Mouse (Mus musculus) forebrain, embryonic 10.5 days (tissue): ENCODE data around the gene Ssmem1. TPM values are rescaled to one million over a fixed set of nuclear protein-coding genes. Genes with fewer than 3 reads are reported as not detected.

Experiments
- DNase-seq: peaks from one replicate; pipeline ENCODE4 v3.0.0-alpha.2; 2017; ENCODE audit warnings: low spot score; ENCODE audit errors: extremely low spot score
- H3K27ac ChIP-seq: fragments of 300-500 bp; sonication (generic); 2 replicates; pipeline ENCODE4 v1.5.1; 2016; ENCODE audit warnings: mild to moderate bottlenecking
- H3K27me3 ChIP-seq: fragments of 300-500 bp; sonication (generic); 2 replicates; pipeline ENCODE4 v1.6.1; 2016; ENCODE audit warnings: mild to moderate bottlenecking; ENCODE audit not compliant: poor library complexity, severe bottlenecking
- H3K36me3 ChIP-seq: fragments of 300-500 bp; sonication (generic); replicated peaks from 2 replicates; pipeline ENCODE4 v1.6.1; 2016; ENCODE audit warnings: mild to moderate bottlenecking, moderate library complexity
- H3K4me1 ChIP-seq: fragments of 300-500 bp; sonication (generic); 2 replicates; pipeline ENCODE4 v1.6.1; 2016
- H3K4me3 ChIP-seq: fragments of 300-500 bp; sonication (generic); 2 replicates; pipeline ENCODE4 v1.5.1; 2016; ENCODE audit warnings: mild to moderate bottlenecking, moderate library complexity
- H3K9me3 ChIP-seq: fragments of 300-500 bp; sonication (generic); 2 replicates; pipeline ENCODE4 v1.6.1; 2016; ENCODE audit warnings: mild to moderate bottlenecking, moderate library complexity
- WGBS: fragments of 180-500 bp; shearing (Covaris S2); methylation state at CpG from one replicate; pipeline ENCODE4 v1.1.7; 2016; 5-methylcytosine and 5-hydroxymethylcytosine counted together
- polyA plus RNA-seq: library from polyadenylated mRNA; unstranded; fragments of >200 nt; fragmentation: Nextera tagmentation; extraction: Ambion mirVana; gene quantifications from 2 replicates; pipeline ENCODE4 v1.2.1, GENCODE M21; 2016

Ssmem1 gene
- polyA plus RNA-seq, 1 experiment from 2014 or later: 0.16 TPM

DNA sequence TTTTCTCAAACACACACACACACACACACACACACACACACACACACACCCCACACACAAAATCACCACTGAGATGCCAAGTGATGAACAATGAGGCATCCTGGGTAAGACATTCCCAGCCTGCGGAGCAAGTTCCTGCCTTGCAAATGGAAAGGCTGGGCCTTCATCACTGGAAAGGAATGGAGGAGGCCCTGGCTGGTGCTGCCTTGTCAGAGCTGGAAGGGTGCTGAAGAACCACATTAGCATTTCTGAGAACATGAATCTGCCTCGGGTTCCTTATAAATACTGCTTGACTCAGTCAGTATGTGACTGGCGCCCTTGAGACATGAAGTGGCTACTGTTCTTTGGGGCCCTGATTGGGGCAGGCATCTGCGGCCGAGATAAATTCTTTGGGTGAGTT lies 58.4 kb downstream of the Ssmem1 start, which contains the start of gene Cpa4:
Gene Cpa4, plus strand, starts transcription at position 301 of the 400 bp plus-strand sequence.
- peak within 1 kb of the TSS; percentile 1; the same call in 1 of the 2 replicates for H3K27ac ChIP-seq
- no peak for DNase-seq
- H3K36me3 ChIP-seq: no peaks in the 10 kb centered on the region
- H3K4me1 ChIP-seq: peaks cover 13% of the 10 kb centered on the region
- H3K4me3 ChIP-seq: no peak within 1 kb of the TSS
- WGBS: 88% methylated on average over 5 of the region's 5 CpGs
- H3K27me3 ChIP-seq: no peaks in the 10 kb centered on the region
- no peaks in the 10 kb centered on the region for H3K9me3 ChIP-seq

DNA sequence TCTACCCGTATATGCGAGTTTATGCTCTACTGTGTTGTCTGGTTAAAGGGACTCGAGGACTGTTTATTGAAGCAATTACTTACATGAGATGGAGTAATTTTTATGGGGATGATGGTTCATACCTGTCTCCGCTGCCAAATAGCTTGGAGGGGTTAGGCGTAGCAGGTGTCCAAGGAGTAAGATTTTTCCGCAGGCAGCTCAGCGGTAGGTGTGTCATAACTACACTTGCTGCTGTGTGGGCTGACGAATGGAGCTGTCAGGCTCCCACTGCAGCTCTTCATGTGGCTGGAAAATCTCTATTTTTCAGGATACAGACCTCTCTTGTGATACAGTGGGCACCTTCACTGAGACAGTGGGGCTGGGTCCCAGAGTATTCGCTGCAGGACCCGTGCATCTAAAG lies 59.7 kb downstream of the Ssmem1 start:
- no peak for DNase-seq
- H3K4me1 ChIP-seq: peaks cover 24% of the 10 kb centered on the region
- H3K9me3 ChIP-seq: no peaks in the 10 kb centered on the region
- WGBS: 93% methylated on average over 10 of the region's 10 CpGs
- peak overlapping the region; percentile 2; the same call in 1 of the 2 replicates for H3K27ac ChIP-seq
- no peaks in the 10 kb centered on the region for H3K36me3 ChIP-seq
- no peaks in the 10 kb centered on the region for H3K27me3 ChIP-seq
- H3K4me3 ChIP-seq: no peak overlapping the region

Other genes starting within 250 kb of the Ssmem1 start
- gene Ube2h, start 205.3 kb upstream of the Ssmem1 start, polyA plus RNA-seq: 28.3 and 31.2 TPM in 2 replicates
- 82.8 and 86.1 TPM in 2 replicates for gene Zc3hc1, start 118.8 kb upstream of the Ssmem1 start, polyA plus RNA-seq
- gene Klhdc10, start 108.0 kb upstream of the Ssmem1 start, polyA plus RNA-seq: 27.2 and 27.5 TPM in 2 replicates
- gene Tmem209, start 66 bp upstream of the Ssmem1 start, polyA plus RNA-seq: 54.3 and 56.6 TPM in 2 replicates
- 11.9 and 15.6 TPM in 2 replicates for gene Cpa2, start 31.7 kb downstream of the Ssmem1 start, polyA plus RNA-seq
- gene Cpa4, start 58.5 kb downstream of the Ssmem1 start, polyA plus RNA-seq: 2.9 and 3.4 TPM in 2 replicates
- gene Cpa5, start 101.2 kb downstream of the Ssmem1 start, polyA plus RNA-seq: 0.51 and 0.84 TPM in 2 replicates
- gene Cpa1, start 129.4 kb downstream of the Ssmem1 start, polyA plus RNA-seq: 0.21 TPM in 1 of 2 replicates, not detected in the other
- gene Cep41, start 183.9 kb downstream of the Ssmem1 start, polyA plus RNA-seq: 15.9 and 22.1 TPM in 2 replicates
- gene Mest, start 213.7 kb downstream of the Ssmem1 start, polyA plus RNA-seq: 2,195 and 2,268 TPM in 2 replicates